9 mouse cellular contexts compared by ENCODE assay signal in genomic region chrX:11826737-11827408, GRCm38 (mm10).
DNase-seq lines count a peak whose midpoint lies in the region; ATAC-seq lines count a peak whose summit lies in the region.
"Had no signal": no experiment of that assay in that cellular context is flagged by ENCODE, and none has a peak within 500 bp of the region (broad histone marks: within the 10 kb centered on the region; RNA-seq: fewer than 3 reads in every experiment).

No protein-coding gene starts in this region.

- H3K9ac ChIP-seq in neural tube, embryonic 11.5 days (ENCODE audit: low read length): no peak overlapping the region; the same call in 1 of the 2 replicates
- H3K9ac ChIP-seq in forebrain, embryonic 11.5 days (ENCODE audit: low read length): no peak overlapping the region
- H3K9ac ChIP-seq in intestine, embryonic 16.5 days (ENCODE audit: low read depth, low read length): no peak overlapping the region
- no peak overlapping the region for H3K9ac ChIP-seq in stomach, embryonic 14.5 days (replicated peaks; ENCODE audit: low read depth, low read length)

- no peak overlapping the region for H3K27ac ChIP-seq in neural tube, embryonic 11.5 days (ENCODE audit: low read depth, low read length)
- H3K27ac ChIP-seq in forebrain, embryonic 11.5 days (ENCODE audit: low read depth, low read length): no peak overlapping the region
- H3K27ac ChIP-seq in intestine, embryonic 16.5 days (ENCODE audit: low read length): no peak overlapping the region
- H3K27ac ChIP-seq in stomach, embryonic 14.5 days (ENCODE audit: low read length): no peak overlapping the region

- H3K4me2 ChIP-seq in neural tube, embryonic 11.5 days (ENCODE audit: low read depth): no peak overlapping the region
- peak overlapping the region; percentile 21; the same call in 1 of the 2 replicates for H3K4me2 ChIP-seq in forebrain, embryonic 11.5 days (ENCODE audit: low read depth, low read length, severe bottlenecking)
- no peak overlapping the region for H3K4me2 ChIP-seq in intestine, embryonic 16.5 days (ENCODE audit: low read depth, low read length)
- H3K4me2 ChIP-seq in stomach, embryonic 14.5 days (replicated peaks; ENCODE audit: low read depth, low read length): peak overlapping the region; percentile 14; the same call in 1 of the 2 replicates

- H3K9me3 ChIP-seq in neural tube, embryonic 11.5 days (ENCODE audit: control insufficient read depth, low read length): no peaks in the 10 kb centered on the region
- H3K9me3 ChIP-seq in forebrain, embryonic 11.5 days (ENCODE audit: control insufficient read depth, low read length): no peaks in the 10 kb centered on the region
- H3K9me3 ChIP-seq in intestine, embryonic 16.5 days (ENCODE audit: control insufficient read depth, low read length): no peaks in the 10 kb centered on the region
- H3K9me3 ChIP-seq in stomach, embryonic 14.5 days (ENCODE audit: control insufficient read depth, low read depth, low read length): no peaks in the 10 kb centered on the region

- ATAC-seq in neural tube, embryonic 11.5 days (ENCODE audit: insufficient read depth, low FRiP score, low TSS enrichment): peak; percentile 35; the same call in 1 of the 2 replicates
- peak; percentile 74 for ATAC-seq in forebrain, embryonic 11.5 days (replicated peaks; ENCODE audit: low FRiP score)
- ATAC-seq in intestine, embryonic 16.5 days: peak; percentile 36; the same call in 1 of the 2 replicates
- no peak for ATAC-seq in stomach, embryonic 14.5 days (ENCODE audit: insufficient number of reproducible peaks, insufficient read depth, low FRiP score, low read depth)
- no peak for ATAC-seq in megakaryocyte-erythroid progenitor cell, adult 5-6 weeks (replicated peaks; ENCODE audit: low FRiP score, low TSS enrichment, poor library complexity, severe bottlenecking)
- ATAC-seq: Patski had no signal

- no peaks in the 10 kb centered on the region for H3K27me3 ChIP-seq in neural tube, embryonic 11.5 days (ENCODE audit: control insufficient read depth, insufficient read depth, low read length)
- peaks cover 10% of the 10 kb centered on the region for H3K27me3 ChIP-seq in forebrain, embryonic 11.5 days (ENCODE audit: control insufficient read depth, insufficient read depth, low read length)
- 0 out of 2 replicates have a peak, but pooled peaks cover 3% of the 10 kb centered on the region for H3K27me3 ChIP-seq in intestine, embryonic 16.5 days (replicated peaks; ENCODE audit: control insufficient read depth, insufficient read depth, low read length)
- 0 out of 2 replicates have a peak, but pooled peaks cover 5% of the 10 kb centered on the region for H3K27me3 ChIP-seq in stomach, embryonic 14.5 days (ENCODE audit: control insufficient read depth, insufficient read depth, low read length)

- H3K4me3 ChIP-seq in neural tube, embryonic 11.5 days (ENCODE audit: low read depth, low read length): no peak overlapping the region
- no peak overlapping the region for H3K4me3 ChIP-seq in forebrain, embryonic 11.5 days (ENCODE audit: low read depth, low read length)
- H3K4me3 ChIP-seq in intestine, embryonic 16.5 days (ENCODE audit: low read length): no peak overlapping the region
- no peak overlapping the region for H3K4me3 ChIP-seq in stomach, embryonic 14.5 days (ENCODE audit: low read depth, low read length)

- H3K4me1 ChIP-seq in neural tube, embryonic 11.5 days (ENCODE audit: control insufficient read depth, insufficient read depth, low read length): no peaks in the 10 kb centered on the region
- 0 out of 2 replicates have a peak, but pooled peaks cover 2% of the 10 kb centered on the region for H3K4me1 ChIP-seq in forebrain, embryonic 11.5 days (replicated peaks; ENCODE audit: control insufficient read depth, insufficient read depth, low read length)
- no peaks in the 10 kb centered on the region for H3K4me1 ChIP-seq in intestine, embryonic 16.5 days (ENCODE audit: control insufficient read depth, insufficient read depth, low read length)
- no peaks in the 10 kb centered on the region for H3K4me1 ChIP-seq in stomach, embryonic 14.5 days (ENCODE audit: control insufficient read depth, insufficient read depth, low read length)

- 14% methylated on average over 20 of the region's 20 CpGs for WGBS in neural tube, embryonic 11.5 days
- 24% methylated on average over 20 of the region's 20 CpGs for WGBS in forebrain, embryonic 11.5 days
- WGBS in intestine, embryonic 16.5 days: 26% methylated on average over 20 of the region's 20 CpGs
- WGBS in stomach, embryonic 14.5 days: 25% methylated on average over 20 of the region's 20 CpGs

- no peaks in the 10 kb centered on the region for H3K36me3 ChIP-seq in neural tube, embryonic 11.5 days (ENCODE audit: control insufficient read depth, insufficient read depth, low read length)
- no peaks in the 10 kb centered on the region for H3K36me3 ChIP-seq in forebrain, embryonic 11.5 days (ENCODE audit: control insufficient read depth, insufficient read depth, low read length)
- no peaks in the 10 kb centered on the region for H3K36me3 ChIP-seq in intestine, embryonic 16.5 days (ENCODE audit: control insufficient read depth, insufficient read depth, low read length)
- no peaks in the 10 kb centered on the region for H3K36me3 ChIP-seq in stomach, embryonic 14.5 days (ENCODE audit: control insufficient read depth, insufficient read depth, low read length)

- DNase-seq in neural tube, embryonic 11.5 days (ENCODE audit: low spot score): peak; percentile 24
- no peak for DNase-seq in neural tube, embryonic 10.5 days (ENCODE audit: extremely low spot score, low spot score)
- no peak for DNase-seq in forebrain, embryonic 11.5 days (ENCODE audit: low spot score)
- no peak for DNase-seq in layer of hippocampus, postnatal 10 days (ENCODE audit: low spot score in 2 of 2)
- DNase-seq: cerebellum, adult 11 months had no signal

Comparison
In these comparisons a context has a peak if more than half of its experiments do, and no peak if none do; other contexts are left out.
1. ATAC-seq: peak in neural tube, embryonic 11.5 days (single experiment), forebrain, embryonic 11.5 days (single experiment) and intestine, embryonic 16.5 days (single experiment); none in stomach, embryonic 14.5 days (single experiment) and megakaryocyte-erythroid progenitor cell, adult 5-6 weeks (single experiment).
2. H3K4me2 ChIP-seq: peak in forebrain, embryonic 11.5 days (single experiment) and stomach, embryonic 14.5 days (single experiment); none in neural tube, embryonic 11.5 days (single experiment) and intestine, embryonic 16.5 days (single experiment).